Mouse (Mus musculus) frontal cortex, postnatal 14 days (tissue): ENCODE results near the gene 9130230L23Rik.

Source experiments
- DNase-seq, 2 experiments: peaks; one replicate each; pipeline ENCODE4 v3.0.0; 2022; ENCODE audit warnings: low spot score in 2 of 2

9130230L23Rik gene

DNA sequence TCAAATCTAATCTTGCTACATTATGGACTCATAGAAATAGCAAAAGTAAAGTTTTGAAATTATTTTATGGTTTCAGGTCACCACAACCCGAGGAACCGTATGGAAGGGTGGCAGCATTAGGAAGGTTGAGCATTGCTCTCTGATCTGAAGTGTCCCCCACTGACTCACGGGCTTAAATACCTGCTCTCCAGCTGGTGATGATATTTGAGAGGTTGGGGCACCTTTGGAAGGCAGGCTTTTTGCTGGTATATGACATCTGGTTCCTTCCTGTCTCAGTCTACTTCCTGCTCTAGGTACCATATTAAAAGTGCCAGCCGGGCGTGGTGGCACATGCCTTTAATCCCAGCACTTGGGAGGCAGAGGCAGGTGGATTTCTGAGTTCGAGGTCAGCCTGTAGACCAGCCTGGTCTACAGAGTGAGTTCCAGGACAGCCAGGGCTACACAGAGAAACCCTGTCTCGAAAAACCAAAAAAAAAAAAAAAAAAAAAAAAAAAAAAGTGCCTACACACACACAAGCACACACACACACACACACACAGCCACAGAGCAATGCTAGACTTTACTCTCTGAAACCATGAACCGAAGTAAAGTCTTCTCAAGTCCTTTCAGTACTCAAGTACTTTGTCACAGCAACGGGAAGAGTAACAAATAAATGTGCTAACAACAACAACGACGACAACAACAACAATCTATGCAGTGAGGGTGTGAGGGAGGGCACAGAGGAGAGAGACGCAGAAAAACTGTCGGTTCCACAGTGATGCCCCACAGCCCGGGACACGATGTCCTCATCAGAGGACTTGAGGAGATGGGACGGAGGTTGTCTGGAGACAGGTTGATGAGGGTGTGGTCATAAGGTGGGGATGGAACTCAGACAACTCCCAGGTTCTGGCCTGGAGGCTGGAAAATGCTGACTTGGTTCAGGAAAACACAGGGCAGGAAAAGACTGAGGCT lies 49.7 kb downstream of the 9130230L23Rik start:
- no peak for DNase-seq

DNA sequence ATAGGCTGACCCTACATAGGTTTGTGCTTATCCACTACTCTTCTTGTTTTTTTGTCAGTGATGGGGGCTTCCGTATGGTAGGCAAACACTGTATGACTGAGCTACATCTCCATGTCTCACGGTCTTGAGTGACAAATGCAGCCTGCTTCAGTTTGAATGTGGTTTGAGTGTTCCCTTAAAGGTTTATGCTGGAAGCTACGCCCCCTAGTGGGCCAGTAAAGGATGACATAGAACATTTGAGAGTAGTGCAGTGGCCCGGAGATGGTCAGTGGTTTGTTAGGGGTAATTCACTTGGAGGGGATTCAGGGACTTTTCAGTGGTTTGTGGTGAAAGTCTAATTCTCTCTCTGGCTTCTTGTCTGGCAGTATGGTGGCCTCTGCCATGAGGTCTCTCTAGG lies 52.6 kb downstream of the 9130230L23Rik start:
- no peak for DNase-seq

- no peak for DNase-seq
These were observed 53.2 kb downstream of the 9130230L23Rik start for GRCm38 (mm10) chr5:65950679-65951512.

DNA sequence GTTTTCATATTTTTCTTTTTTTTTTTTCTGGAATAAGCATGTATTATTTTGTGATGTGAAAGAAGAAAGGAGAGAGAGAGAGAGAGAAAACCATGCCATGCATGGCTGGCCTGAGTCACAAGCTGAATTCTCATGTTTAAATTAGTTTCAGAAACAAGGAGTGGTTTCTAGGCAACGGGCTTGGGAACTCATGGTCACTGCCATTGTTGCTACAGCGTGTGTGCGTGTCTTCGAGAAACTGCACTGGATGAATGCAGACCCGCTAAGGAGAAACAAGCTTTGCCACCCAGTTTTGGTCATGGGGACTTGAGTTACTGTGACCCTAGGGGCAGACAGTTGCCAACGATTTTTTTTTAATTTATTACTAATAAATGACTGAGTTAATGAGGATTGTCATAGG lies 53.8 kb downstream of the 9130230L23Rik start:
- DNase-seq, result no peak

GRCm38 (mm10) chr5:65949822-65950221 lies 54.3 kb downstream of the 9130230L23Rik start:
- DNase-seq, result no peak

GRCm38 (mm10) chr5:65941145-65941544 lies 62.9 kb downstream of the 9130230L23Rik start:
- no peak for DNase-seq

- peak; percentile 57 to 73 for DNase-seq
These were observed 65.9 kb downstream of the 9130230L23Rik start for GRCm38 (mm10) chr5:65937998-65938715.

DNA sequence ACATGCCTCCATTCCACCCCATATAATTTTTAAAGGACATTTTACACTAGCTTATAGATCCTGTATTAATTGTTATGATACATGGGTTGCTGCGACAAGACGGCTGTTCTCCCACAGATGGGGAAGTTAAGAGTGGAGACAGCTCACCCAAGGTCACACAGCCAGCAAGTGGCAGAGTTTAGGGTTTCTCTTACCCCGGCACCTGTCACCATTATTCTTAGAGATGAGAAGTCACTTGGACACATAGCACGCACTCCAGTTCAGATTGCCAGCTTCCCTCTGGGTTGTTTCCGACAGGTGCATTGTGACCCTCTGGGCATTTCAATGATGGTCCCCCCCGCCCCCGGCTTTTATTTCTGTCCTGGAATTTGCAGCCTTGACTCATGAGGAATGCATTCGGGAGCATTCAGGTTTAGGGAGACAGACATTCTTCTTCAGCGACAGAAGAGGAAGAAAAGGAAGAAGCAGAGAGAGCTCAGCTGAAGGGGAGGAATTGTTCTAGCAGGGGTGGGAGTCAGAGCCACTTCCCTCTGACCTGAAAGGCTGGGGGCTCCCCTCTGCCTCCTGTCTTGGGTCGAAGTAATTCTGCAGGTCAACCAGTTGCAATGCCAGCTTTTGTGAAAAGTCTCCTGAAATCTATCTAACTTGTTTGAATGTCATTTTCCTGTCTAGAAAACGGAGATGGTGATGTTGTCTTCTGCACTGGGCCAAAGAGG lies 66.9 kb downstream of the 9130230L23Rik start:
- no peak for DNase-seq

GRCm38 (mm10) chr5:65934783-65935182 lies 69.3 kb downstream of the 9130230L23Rik start, which contains the start of gene Chrna9:
Gene Chrna9 (plus strand): TSS chr5:65934921.
- DNase-seq, result no peak

- no peak for DNase-seq
These were observed 70.3 kb downstream of the 9130230L23Rik start for GRCm38 (mm10) chr5:65933764-65934163.

DNA sequence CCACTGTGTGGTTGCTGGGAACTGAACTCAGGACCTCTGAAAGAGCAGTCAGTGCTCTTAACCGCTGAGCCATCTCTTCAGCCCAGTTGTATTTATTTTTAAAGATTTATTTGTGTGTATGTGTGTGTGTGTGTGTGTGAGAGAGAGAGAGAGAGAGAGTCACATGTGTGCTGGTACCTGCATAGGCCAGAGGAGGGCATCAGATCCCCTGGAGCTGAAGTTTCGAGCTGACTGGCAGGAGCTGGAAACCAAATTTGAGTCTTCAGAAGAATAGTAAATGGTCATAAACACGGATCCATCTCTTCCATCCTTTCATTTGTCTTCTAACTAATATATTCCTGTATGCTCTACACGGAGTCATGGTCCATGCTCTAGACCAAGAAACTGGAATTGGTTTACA lies 70.8 kb downstream of the 9130230L23Rik start:
- no peak for DNase-seq

DNA sequence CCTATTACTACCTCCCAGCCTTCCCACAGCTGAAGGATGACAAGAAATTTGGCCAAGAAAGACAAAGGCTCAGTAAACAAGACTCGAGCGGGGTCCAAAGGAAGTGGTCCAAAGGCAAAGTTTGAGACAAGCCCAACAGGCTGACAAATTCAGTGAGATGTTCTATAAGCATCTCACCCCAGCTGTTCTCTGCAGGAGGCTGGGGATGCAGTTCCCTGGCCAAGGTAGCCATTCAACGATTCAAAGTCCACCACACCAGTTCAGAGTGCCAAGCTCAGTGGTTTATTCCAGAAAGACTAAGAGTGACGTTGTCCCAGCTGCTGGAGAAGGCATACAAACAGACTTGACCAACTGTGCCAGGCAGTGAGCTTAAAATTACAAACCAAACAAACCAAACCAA lies 73.9 kb downstream of the 9130230L23Rik start:
- no peak for DNase-seq
